Mouse (Mus musculus) gastrocnemius, postnatal 10 days (tissue): ENCODE data around the gene Dip2b. TPM values are rescaled to one million over a fixed set of nuclear protein-coding genes. Genes with fewer than 3 reads are reported as not detected.

ENCODE experiments used
- DNase-seq: peaks from one replicate; pipeline ENCODE4 v3.0.0; 2021; ENCODE audit warnings: mixed read lengths
- total RNA-seq, 2 experiments: library from RNA; stranded (reverse); gene quantifications; 2 replicates each; pipeline ENCODE4 v1.2.3; 2021

Gene Dip2b
- total RNA-seq, 2 experiments from 2014 or later: 17.5 to 19.3 TPM

DNA sequence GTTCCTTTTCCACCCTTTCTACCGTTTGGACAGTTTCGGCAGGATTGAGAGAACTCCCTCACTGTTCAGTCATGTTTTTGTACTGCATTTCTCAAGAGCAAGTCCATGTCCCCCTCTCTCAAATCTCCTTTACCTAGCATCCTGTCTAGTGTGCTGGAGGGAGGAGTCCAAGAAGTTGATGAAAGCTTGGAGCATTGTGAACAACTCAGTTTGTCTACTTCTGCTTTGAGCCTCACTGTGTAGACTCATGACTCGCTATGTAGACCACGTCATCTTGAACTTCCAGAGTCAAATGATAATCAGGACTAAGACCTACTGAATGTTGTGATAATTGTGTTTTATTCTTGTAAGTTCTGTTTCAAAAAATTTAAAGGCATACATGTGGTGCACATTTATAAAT is 46.4 kb downstream of the Dip2b start:
- no peak for DNase-seq

DNA sequence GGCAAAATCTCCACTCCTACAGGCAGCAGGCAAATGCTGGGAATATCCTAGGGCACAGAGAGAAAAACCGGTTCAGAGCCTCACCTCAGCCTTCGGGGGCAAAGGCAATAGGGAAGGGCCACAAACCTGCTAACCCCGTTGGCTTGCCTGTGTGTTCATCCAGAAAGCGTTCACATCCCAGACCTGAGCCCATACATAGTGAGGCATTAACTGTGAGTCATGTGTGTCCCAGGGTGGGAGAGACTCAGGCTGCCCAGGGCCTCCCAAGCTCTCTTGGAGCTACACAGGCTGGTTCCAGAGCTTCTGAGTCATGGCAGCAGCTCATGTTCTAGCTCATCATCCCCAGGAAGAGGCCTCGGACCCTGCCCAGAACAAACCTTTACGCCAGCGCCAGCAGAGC is 49.6 kb downstream of the Dip2b start:
- DNase-seq: no peak

DNA sequence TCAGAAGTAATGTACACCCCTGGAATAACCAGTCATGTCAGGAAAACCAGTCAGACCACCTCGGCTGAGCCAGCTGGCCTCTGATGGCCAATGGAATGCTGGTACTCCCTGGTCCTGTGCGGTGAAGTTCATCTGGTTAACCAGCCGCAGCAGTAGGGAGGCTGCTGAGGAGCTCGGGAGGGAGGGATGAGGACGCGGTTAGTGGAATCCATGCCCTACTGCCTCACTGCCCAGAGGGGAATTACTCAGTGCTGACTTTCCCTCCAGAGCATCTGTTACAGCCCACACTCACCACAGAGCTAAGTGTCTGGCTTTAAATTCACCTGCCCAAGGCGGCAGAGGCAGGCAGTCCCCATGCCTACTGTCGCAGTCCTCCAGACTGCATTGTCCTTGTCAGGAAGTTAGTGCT is 51.2 kb downstream of the Dip2b start:
- no peak for DNase-seq

DNA sequence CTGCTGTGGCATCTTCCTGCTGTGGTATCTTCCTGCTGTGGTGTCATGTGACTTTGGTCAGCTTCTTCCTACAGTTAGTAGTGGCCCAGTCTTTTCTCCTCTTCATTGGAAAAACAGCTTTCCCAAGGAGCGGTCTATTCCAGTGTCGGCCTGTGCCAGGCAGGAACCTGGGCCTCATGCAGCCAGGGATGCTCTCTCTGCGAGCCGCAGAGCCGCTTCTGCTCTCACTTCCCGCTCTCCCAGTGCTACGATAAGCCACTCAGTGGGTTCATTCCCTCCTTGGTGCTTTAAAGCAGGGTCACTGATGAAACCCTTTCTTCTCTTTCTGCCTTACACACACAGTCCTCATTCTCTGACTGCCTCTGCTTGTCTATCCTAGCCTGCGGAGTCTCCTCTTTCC is 53.4 kb downstream of the Dip2b start:
- no peak for DNase-seq

DNA sequence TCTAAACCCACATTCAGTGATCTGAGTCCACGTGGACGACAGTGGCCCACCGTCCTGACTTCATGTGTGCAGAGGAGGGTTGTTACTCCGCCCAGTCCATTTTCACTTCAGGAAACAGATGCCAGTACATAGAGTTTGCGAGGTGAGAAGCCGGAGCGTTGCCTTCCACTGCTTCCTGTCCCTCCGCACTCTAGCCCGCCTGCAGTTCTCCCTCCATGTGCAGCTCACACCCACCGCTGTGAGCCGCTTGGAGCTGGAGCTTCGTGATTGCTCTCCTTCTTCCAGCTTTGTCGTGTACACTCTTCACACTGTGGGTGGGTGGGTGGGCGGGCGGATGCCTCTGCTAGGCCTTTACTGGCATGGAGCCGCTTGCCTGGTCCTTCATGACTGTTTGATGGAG is 53.8 kb downstream of the Dip2b start:
- no peak for DNase-seq

DNA sequence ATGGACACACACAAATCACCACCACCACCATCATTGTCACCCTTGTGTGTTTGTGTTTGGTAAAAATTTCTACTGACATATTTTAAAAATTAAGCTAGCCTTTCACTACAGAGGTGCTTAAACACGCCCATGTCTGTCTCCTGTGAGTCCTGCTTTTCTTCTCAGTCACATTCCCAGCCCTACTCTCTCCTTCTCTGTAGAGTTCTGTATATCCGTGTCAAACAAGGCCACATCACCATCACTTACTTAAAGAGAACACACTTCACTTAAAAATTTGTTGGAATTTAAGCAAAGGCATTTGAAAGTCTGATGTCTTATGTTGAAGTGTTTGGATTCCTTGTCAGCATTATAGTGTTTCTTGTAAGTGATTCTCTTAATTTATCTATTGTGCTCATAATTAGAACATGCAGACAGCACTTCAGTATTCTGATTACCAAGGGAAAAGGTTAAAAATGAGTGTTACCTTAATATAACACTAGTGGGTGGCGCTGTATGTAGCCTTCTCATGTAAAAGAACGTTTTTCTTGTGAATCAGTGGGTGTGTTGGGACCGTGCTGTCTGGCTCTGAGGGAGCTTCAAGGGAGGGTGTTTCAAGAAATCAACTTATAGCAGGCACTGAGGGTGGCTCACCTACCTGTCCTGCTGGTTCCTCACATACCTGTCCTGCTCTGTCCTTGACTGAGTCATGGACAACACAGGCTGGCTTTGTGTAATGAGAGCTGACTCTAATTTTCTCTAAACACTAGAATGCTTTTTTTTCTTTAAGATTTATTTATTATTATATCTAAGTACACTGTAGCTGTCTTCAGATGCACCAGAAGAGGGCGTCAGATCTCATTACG is 58.3 kb downstream of the Dip2b start:
- no peak for DNase-seq

DNA sequence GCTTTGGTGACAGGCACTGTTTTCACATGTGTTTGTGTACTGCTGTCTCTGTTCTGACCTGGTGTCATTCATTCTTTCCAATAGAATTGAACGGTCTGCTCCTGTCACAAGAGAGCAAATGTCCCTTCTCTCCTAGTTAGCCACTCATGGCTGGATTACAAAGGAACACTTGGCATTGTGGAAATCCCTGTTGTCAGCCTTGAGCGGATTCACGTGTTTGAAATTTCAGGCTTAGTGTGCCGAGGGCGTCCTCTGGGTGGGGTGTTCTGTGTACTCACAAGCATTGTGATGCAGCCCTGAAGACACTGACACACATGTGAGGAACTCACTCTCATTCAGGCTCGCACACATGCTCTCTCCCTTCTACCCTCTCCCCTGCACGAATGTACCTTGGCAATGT is 61.9 kb downstream of the Dip2b start:
- no peak for DNase-seq

DNA sequence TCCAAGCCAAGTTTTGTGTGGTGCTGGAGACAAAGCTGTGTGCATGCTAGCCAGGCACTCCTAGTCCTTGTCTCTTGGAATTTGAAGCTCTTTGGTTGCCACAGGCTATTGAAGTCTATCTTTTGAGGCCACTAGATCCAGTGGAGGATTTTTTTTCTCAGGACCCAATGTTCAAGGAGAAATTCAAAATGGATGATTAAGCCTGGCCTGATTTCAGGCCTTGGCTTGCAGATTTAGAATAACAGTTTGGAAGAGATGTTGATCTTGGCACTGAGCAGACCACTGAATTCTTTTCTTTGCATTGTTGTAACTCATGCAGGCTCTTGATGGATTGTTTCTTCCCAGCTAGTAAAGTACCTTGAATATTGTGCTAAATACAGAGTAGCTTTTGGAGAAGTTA is 62.7 kb downstream of the Dip2b start:
- DNase-seq: no peak

DNA sequence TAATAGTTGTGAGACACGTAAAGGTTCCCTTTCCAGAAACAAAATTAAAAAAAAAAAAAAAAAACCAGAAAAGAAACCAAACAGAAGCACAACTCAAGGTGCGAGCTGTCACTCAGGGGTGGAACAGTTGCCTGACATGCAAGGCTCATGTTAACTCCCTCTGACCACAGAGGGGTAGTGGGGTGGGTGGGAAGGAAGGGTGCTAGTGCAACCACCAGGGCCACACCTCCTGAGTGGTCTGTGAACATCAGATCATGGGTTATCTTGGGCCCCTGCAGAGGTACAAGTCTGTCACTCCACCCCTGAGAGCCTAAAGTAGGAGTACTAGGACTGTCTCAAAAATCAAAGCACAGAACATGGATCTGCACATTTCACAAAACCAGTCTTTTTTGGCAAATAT is 65.7 kb downstream of the Dip2b start:
- no peak for DNase-seq

DNA sequence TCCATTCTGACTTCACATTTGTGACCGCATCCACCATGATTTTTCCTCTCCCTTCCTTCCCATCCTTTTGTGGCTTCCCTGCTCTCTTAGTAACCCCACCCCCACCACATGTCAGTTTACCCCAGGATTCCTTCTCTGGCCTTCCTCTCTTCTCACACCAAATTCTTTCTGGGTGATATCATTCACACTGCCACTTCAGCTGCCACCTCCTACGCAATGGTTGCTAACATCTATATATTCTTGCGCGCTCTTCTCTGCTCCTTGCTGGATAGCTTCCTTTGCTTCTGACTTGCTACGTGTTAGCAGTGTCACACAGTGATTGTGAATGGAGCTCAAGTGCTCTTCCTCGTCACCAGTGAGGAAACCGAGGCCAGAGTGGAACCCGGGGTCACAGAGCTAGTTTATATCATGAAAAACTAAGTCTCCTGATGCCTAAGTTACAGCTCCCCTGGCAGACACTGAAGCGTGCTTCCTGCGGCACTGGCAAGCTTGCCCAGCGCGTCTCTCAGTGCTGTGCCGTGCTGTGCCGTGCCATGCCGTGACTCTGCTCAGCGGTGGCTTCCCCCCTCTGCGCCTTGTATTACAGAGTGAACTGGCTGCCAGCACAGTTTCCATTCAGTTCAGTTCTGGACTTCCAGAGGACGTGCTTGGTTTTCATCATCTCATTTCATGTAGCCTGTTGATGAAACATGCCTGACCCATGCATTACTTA is 69.8 kb downstream of the Dip2b start:
- DNase-seq: peak; percentile 14

DNA sequence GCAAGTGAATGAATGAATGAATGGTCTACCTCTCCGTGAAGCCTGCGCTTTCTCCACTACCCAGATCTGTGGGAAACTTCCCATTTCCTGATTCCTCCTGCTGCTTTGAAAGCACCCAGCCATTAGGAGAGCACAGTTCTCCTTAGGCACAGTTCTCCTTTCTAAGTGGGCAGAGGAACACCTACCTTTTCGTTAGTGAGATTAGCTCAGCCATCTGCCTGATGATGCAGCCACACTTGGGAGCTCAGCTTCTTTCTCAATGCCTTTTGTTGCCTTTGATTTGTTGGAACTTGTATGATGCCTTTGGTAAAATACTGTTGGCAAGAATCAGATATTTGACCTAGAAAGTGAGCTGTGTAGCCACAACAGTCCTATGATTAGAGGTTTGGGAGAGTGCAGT is 71.5 kb downstream of the Dip2b start:
- no peak for DNase-seq

DNA sequence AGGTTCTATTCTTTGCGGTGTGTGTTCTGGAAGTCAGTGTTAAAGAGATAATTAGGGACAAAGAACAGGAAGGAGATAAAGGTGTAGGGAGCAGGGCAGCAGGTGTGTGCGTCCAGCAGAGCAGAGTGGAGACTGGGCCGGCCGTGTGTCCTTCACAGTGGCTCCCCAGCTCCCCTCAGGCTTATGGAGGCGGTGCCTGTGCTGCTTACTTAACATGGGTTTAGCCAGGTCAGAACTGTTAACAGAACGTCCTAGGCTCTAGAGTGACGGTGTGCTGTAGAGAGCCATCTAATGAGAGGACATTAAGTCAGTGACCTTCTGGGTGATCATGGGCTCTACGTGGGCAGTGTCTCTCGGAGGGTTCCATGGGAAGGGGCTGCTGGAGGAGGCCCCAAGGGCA is 73.4 kb downstream of the Dip2b start:
- DNase-seq: no peak

DNA sequence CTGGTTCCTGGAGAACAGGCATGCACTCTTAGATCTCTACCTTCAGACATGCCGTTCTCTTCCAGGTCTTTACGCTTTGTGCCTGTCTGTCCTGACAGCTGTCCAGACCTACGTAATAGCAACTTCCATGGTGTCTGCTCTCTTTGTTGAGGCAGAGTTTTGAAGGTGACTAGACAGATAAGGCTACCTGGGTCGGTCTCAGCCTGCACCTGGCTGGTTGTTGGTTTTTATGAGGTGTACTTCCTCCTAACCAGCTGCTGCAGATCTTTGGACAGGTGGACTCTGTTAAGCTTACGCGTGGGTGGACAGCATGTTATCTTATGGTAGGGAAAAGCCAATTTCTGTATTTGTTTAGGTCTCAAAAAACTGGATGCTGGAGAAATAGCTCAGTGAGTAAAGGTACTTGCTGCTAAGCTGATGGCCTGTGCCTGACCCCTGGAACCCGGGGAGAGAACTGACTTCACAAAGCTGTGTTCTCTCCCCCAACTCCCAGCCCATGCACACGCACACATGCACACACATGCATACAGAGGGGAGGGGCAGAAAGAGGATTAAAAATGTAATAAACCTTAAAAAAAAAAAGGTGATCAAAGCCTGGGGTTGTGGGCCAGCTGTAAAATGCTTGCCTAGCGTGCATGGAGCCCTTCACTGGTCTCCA is 74.0 kb downstream of the Dip2b start:
- DNase-seq: no peak

DNA sequence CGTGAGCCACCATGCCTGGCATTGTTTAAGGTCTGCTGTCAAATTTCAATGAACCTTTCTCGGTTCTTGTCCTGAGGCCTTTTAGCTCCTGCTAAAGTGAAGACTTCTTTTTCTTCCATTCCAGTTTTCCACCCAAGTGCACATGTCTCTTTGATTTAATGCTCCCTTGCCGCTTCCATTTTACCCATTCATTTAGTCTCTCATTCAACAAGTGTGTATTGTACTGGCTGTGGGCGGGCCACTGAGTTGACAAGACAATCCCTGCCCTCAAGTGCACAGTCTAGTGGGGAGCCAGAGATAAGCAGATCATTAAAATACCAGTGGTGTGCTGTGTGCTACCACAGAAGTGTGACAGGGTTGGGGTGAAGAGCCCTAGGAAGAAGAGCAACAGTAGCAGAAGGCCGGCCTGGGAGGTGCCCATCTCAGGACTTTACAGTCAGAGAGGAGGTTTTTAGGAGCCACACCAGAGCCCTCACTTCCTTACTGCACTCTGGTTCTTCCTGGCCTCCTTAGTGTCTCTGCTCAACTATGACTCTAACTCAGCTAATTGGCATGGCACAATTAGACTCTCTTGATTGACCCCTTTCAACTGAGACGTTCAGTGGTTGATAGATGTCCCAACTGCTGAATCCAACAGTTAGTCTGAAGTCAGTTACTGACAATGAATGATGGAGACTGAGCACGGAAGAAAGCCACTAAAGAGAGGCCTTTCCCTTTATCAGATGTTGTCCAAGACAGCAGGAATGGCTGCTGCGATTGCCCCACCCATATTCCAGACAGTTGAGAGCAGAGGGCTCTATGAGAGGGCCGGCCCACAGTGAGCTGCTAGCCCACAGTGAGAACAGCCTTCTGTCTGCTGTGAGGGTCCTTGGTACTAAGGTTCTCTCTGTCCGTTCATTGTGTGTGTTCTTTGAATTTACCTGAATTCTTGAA is 75.1 kb downstream of the Dip2b start:
- DNase-seq: no peak

DNA sequence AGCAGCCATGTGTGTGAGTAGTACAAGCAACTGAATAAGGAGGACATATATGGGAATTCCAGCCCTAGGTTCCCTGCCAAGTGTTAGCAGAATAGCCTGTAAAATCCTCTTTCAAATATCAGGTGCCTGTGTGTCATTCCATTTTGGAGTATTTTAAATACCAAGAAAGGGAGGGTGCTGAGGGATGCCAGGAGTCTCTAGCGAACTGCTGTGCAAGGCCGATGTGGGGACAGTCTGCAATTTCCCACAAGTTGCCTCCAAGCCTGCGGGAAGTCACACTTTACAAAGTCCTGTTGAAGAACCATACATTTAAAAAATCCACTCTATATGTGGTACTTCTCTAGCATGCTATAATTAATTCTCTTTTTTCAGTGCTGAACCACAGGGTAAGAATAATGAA is 77.0 kb downstream of the Dip2b start:
- no peak for DNase-seq

DNA sequence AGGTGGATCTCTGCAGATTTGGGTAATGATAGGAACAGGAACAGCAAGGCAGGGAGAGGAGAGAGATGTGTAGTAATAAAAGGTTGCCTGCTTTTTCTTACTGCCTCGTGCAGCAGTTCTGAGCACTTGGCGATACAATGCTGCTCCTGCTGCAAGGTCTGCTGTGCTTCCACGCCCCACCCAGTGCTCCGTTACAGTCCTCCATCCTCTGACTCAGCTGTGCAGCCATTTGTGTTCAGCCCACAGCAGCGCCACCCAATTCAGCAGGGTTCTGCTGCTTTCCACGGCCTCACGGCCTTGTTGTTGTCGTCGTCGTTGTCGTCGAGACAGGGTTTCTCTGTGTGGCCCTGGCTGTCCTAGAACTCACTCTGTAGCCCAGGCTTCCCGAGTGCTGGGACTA is 77.9 kb downstream of the Dip2b start:
- DNase-seq: no peak

DNA sequence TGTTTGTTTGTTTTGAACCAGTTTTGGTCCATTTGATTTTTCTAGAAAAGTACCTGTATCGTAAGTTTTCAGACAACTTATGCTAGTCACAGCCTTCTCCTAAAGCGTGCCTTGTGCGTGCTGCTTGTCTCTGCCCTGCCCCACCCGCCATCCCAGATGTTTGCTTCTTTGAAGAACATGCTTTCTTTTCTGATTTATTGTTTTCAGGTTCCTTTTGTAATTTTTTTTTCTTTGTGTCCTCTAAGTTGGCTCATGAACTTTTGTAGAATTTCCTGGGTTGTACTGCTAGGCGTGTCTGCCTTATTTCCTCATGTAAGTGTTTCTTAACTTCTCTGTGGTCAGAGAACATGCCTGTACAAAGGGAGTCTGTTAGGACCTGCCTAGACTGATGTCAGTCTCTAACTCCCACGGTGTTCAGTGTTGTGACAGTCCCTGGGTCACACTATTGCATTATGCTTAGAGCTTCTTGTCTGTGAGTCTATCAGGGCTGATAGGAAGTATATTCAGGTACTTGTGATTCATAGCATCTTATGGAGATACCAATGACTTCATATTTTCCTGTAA is 80.8 kb downstream of the Dip2b start:
- DNase-seq: no peak

DNA sequence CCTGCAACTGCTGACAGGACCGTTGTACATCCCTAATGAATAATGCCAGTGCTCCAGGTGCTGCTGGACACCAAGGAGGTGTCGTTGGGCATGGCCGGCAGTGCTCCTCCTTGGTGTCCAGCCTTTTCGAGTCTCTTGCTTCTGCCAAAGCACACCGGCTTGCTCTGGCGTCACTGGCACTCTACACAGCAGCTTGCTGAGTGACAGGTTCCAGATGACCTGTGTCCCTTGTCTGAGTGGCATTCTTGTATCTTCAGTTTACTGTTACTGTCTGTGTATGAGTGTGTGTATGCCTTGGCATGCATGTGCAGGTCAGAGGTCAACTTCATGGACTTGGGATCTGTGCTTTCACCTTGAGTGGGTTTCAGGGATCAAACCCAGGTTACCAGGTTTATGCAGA is 83.0 kb downstream of the Dip2b start:
- no peak for DNase-seq

DNA sequence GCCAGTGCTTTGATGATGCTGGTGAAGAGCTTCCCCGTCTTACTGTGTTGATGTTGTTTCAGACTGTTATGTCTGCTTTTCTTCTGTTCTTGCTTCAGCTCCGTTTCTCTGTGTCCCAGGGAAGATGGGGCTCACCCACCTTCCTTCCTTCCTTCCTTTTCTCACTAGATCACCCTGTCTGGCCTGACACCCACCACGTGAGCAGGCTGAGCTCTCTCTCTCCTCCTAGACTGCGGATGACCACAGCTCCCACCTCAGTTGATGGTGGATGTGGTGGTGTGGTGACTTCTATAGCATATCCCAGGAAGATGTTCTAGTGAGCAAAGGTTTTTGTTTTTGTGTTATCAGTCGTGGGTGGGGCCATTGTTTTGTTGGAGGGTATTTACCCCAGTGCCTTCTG is 85.4 kb downstream of the Dip2b start:
- DNase-seq: no peak

DNA sequence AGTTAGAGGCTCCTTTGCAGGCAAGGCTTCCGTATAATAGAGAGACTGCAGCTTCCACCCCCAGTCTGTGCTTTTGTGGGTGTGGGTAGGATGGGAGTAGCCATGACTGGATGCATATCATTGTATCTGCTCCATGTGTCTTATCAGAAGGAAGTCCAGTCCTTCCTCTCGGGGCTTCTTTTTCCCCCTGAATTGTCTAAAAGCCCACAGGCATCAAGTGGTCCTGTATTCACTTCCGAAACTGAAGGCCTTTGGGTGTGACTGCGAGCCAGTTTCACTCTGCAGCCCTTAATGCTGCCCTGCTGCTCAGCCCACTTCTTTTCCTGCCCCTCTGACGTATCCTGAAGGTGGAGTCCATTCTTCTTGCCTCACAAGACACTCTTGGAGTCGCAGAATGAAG is 86.8 kb downstream of the Dip2b start:
- no peak for DNase-seq

DNA sequence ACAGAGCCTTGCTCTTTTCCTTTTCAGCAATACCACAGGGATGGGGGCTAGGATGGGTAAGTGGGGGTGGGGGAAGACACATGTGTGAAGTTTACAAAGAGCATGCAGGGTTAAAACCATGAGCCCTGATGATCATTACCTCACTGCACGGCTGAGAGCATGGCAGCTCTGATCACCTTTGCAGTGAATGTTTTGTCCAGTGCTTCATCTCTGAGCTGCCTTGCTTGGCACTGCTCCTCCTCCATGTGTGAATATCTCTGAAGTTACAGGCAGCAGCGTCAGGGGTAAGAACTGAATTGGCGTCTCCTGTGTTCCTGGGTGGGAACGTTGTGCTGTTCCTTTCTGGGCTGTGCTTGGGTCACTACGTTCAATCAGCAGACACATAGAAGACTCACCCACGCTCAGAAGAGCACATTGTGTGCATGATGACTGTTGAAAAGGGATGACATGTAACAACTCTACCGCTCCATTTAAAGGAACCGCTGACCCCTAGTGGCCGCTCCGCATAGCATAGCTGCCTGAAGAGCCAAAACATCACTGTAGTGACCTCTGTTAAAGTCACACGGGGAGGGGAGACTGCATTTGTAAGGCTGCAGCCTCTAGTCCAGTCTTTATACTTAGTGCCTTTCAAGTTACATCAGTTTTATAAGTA is 88.1 kb downstream of the Dip2b start:
- peak; percentile 87 for DNase-seq
